Mouse (Mus musculus): ENCODE measurements around the gene Azi2.

Azi2 gene

GRCm38 (mm10) chr9:118040218-118041021 lies at the start of gene Azi2:
Azi2 (plus strand) TSS chr9:118040499.
- peak; percentile 98 for DNase-seq (ENCODE audit: low read depth, low spot score)

DNA sequence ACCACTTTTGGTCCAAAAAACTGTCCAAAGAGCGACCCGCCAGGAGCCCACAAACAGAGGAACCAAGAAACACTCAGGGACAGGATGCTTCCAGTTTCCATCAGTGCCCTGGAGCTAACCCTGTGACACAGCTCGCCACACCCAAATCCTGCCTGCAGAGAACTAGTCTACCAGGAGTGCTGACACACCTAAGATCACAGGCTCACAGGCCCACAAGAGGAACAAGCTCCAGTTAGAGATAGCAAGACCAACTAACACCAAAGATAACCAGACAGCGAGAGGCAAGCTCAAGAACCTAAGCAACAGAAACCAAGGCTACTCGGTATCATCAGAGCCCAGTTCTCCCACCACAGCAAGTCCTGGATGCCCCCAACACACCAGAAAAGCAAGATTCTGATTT lies 43.7 kb upstream of the Azi2 start:
- DNase-seq (ENCODE audit: low read depth, low spot score), result no peak

DNA sequence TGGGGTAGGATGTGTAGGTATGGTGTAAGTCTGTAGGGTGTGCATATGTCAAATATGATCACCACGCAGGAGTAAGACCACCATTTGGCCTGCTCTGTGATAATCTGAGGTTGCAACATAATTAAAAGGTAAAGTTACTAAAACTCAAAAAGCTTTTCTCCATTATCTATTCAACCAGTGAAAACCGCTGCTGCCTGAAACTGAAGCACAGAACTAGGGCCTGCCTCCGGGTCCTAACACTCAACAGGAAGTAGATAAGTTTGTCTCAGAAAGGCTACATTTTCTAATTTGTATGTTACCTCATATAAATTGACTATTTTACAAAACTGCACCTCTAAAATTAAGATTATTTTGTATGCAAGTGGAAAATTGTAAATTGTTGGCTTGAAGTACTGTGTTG lies 38.8 kb upstream of the Azi2 start:
- DNase-seq (ENCODE audit: low read depth, low spot score), result no peak

- no peak for DNase-seq (ENCODE audit: low read depth, low spot score)
These were observed 36.9 kb upstream of the Azi2 start for GRCm38 (mm10) chr9:118003218-118003886.

DNA sequence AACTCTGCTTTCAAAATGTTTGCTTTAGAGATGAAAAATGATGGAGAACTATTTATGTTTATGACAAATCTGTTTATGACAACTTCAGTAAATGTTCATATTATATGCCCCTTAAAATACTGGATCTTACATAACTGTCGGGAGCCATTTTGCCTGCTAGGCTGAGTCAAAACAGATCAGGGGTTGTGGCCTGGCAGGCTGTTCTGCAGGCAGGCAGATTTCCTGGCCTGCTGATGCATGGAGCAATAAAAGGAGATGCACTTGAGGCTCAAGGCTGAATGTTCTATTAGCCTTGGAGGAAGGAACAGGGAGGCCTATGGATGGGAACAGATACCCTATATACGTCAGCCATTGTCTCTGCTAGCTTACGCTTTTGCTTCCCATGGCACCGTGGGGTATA lies 36.4 kb upstream of the Azi2 start:
- DNase-seq (ENCODE audit: low read depth, low spot score), result peak; percentile 5

DNA sequence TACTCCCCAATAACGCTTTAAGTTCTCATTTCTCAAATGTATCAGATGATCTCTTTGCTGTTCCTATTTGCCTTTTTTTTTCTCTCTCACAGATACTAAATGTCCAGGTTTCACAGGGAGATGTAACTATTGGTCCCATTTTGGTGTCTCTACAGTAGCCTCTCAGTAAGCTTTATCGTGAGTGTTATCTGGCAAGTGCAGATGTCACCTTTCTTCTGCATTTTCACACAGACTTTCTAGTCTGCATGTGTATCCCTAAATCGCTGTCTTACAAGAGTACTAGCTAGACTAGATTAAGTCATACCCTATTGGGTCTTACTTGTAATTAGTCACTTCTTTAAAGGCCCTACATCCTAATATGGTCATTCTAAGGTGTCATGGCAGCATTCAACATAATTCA lies 27.4 kb upstream of the Azi2 start:
- no peak for DNase-seq (ENCODE audit: low read depth, low spot score)

DNA sequence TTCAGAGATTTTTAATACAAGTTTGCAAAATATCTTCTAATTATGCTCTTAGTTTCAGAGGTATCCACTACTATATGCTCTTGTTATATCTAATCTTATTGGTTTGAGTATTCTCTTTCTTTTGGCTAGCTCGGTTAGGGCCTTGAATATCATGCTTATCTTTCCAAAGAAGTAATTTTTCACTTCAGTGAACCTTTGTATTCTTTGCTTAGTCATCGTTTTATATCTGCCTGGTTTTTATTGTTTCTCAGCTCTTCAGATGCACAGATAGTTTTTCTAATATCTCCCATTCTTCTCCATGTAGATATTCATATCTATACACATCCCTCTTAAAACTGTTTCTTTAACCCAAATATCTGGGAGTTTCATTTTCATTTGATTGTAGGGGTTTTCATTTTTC lies 15.3 kb upstream of the Azi2 start:
- no peak for DNase-seq (ENCODE audit: low read depth, low spot score)

- no peak for DNase-seq (ENCODE audit: low read depth, low spot score)
These were observed 10.8 kb upstream of the Azi2 start for GRCm38 (mm10) chr9:118029490-118029889.

GRCm38 (mm10) chr9:118030252-118030651 lies 10.0 kb upstream of the Azi2 start:
- DNase-seq (ENCODE audit: low read depth, low spot score), result no peak

- no peak for DNase-seq (ENCODE audit: low read depth, low spot score)
These were observed 8.6 kb upstream of the Azi2 start for GRCm38 (mm10) chr9:118031694-118032093.

DNA sequence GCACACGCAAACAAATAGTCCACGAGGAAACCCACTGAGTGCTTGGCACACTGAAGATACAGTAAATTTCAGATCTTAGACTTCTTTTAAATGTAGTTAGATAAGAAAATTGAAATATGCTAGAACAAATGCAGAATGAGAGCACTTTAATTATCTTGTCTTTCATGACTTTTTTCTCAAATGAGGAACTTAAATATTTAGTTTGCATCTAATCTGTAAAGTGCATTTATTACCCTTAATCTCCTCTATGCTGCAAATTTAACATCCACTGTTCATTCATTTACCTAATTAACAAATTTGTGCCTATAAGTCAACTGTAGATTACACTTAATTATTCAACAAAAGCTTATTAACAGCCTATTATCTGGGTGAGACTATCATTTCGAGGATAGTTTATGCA lies 5.3 kb upstream of the Azi2 start:
- DNase-seq (ENCODE audit: low read depth, low spot score), result no peak

DNA sequence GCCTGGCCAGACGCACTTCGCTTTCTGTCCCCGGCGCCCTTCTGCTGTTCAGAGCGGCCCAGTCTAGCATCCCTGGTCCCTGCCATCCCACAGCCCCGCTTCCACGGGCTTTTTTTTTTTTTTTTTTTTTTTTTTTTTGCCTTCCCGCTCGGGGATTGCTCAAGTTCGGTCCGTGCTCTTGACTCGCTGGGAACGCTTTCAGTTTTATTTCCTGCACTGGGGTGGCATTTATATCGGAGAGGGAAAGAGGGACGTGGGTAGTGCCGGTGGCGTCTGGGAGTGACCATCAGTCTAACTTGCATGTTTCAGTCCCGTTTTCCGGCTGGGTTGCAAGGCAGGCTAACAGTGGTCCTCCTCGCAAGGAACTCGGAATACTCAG lies 712 bp downstream of the Azi2 start:
- peak; percentile 16 for DNase-seq (ENCODE audit: low read depth, low spot score)

DNA sequence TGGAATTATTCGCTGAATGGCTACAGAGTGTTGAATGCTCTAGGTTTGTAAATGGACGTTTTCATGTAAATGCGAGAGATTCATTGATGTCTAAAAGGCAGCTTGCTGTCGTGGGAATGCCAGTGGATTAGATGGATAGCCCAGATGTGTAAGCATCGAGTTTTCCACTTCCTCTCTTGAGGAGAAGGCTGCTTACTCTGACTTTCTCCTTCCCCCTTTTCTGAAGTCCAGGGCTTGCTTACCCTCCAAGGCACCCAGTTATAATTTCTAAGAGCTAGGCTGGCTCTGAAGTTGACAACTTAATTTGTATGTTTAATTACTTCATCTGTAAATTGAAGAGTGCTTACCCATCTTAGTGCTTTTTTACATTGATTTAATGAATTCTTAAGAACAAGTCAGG lies 1.3 kb downstream of the Azi2 start:
- DNase-seq (ENCODE audit: low read depth, low spot score), result peak; percentile 6

DNA sequence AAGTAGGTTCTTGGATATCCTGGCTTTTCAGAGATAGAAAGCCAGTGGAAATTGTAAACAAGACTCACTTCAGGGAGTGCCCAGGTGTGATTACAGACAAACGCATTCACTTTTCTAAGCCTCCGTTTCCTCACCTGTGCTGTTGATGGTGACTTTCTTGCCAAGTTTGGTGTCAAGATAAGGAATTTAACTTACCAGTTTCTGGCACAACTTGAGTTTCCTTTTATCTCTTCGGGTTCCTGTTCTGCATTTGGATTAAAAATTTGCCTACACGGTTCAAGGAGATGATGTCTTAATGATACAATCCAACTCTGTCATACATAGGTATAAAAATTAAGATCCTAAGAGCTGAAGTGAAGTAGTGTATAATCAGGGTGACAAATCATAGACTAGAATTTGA lies 2.4 kb downstream of the Azi2 start:
- no peak for DNase-seq (ENCODE audit: low read depth, low spot score)

GRCm38 (mm10) chr9:118043581-118043980 lies 3.3 kb downstream of the Azi2 start:
- DNase-seq (ENCODE audit: low read depth, low spot score), result no peak

- no peak for DNase-seq (ENCODE audit: low read depth, low spot score)
These were observed 4.8 kb downstream of the Azi2 start for GRCm38 (mm10) chr9:118045011-118045533.

DNA sequence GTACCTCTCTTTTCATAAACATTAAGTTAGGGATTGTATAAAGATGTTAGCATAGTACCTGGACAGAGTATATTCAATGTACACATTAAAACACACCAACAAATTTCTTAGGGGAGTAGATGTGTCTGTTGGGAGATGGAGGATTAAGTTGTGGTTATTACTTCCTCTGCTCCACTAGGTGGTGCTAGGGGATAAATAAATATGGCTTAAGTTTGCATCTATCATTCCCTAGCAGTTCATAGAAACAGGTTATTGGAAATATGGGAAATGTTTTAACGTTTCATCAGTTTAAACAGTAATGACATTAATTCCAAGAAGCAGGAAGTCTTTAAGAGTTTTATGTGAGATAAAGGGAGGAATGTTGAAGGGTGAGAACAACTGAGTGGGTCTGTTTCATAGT lies 13.0 kb downstream of the Azi2 start:
- DNase-seq (ENCODE audit: low read depth, low spot score), result peak; percentile 43

DNA sequence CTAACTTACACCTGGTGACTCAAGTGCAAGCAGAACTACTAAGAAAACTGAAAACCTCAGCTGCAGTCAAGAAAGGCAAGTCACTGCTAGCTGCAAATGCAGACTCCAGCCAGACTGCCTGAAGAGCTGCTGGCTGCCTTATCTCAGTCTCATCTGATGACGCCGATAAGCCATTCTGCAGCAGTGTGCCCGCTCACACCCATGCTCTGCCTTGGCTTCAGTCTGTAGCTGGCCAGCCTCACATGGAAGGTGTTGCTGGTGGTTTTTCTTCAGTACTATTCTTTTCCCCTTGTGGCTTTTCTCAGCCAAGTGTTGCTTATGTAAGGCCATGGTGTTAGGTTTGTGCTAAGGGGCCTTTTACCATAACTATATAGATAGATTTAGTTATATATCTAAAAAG lies 18.8 kb downstream of the Azi2 start:
- no peak for DNase-seq (ENCODE audit: low read depth, low spot score)

- DNase-seq (ENCODE audit: low read depth, low spot score), result no peak
These were observed 30.1 kb downstream of the Azi2 start for GRCm38 (mm10) chr9:118070442-118070841.

- no peak for DNase-seq (ENCODE audit: low read depth, low spot score)
These were observed 31.0 kb downstream of the Azi2 start for GRCm38 (mm10) chr9:118071337-118071736.

DNA sequence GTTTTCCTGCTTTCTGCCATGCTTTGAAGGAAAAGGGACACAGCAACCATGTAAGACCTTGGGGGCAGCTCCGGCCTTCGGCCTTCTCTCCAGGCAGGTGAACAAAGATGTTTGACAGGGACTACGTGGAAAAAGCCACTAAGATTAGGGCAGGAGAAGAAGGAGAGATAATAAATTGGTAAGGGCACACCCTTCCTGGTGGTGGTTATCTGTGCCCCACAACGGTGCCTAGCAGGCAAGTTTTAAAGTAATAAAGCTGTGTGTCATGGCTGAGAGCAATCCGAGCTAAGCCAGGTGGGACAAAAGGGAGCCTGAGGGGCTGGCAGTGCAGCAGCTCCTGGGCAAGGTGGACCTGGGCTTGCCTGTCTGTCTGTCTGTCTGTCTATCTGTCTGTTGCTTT lies 31.8 kb downstream of the Azi2 start:
- no peak for DNase-seq (ENCODE audit: low read depth, low spot score)

GRCm38 (mm10) chr9:118073358-118073757 lies 33.1 kb downstream of the Azi2 start:
- no peak for DNase-seq (ENCODE audit: low read depth, low spot score)

Measured in forelimb bud, embryonic 11.5 days (tissue).